Mouse (Mus musculus) heart, embryonic 13.5 days (tissue): Measurements from ENCODE around the gene Dcdc2b. TPM values are rescaled to one million over a fixed set of nuclear protein-coding genes. Genes with fewer than 3 reads are reported as not detected.

Experiments used
- ATAC-seq: fragments of 200-750 bp; cut with Nextera tagmentation; 2 replicates; pipeline ENCODE4 v1.8.0; 2017; ENCODE audit warnings: moderate TSS enrichment; ENCODE audit not compliant: insufficient number of reproducible peaks, low FRiP score, low TSS enrichment; ENCODE audit errors: extremely low read depth
- H3K27ac ChIP-seq: fragments of 300-500 bp; sonication (generic); replicated peaks from 2 replicates; pipeline ENCODE4 v1.5.1; 2015; ENCODE audit warnings: moderate library complexity, mild to moderate bottlenecking, inconsistent platforms
- H3K27me3 ChIP-seq: fragments of 300-500 bp; sonication (generic); replicated peaks from 2 replicates; pipeline ENCODE4 v1.6.1; 2015; ENCODE audit warnings: mild to moderate bottlenecking, inconsistent platforms
- H3K36me3 ChIP-seq: fragments of 300-500 bp; sonication (generic); 2 replicates; pipeline ENCODE4 v1.6.1; 2015; ENCODE audit warnings: mild to moderate bottlenecking, inconsistent platforms
- H3K4me1 ChIP-seq: fragments of 300-500 bp; sonication (generic); 2 replicates; pipeline ENCODE4 v1.6.1; 2015; ENCODE audit warnings: inconsistent platforms
- H3K4me2 ChIP-seq: fragments of 300-500 bp; sonication (generic); 2 replicates; pipeline ENCODE4 v1.6.1; 2015; ENCODE audit warnings: inconsistent platforms, mild to moderate bottlenecking, moderate library complexity
- H3K4me3 ChIP-seq: fragments of 300-500 bp; sonication (generic); 2 replicates; pipeline ENCODE4 v1.5.1; 2015; ENCODE audit warnings: moderate library complexity, mild to moderate bottlenecking, inconsistent platforms
- H3K9ac ChIP-seq: fragments of 300-500 bp; sonication (generic); 2 replicates; pipeline ENCODE4 v1.6.1; 2015; ENCODE audit warnings: inconsistent platforms, mild to moderate bottlenecking, moderate library complexity
- H3K9me3 ChIP-seq: fragments of 300-500 bp; sonication (generic); 2 replicates; pipeline ENCODE4 v1.6.1; 2016; ENCODE audit warnings: inconsistent platforms
- WGBS: fragments of 180-500 bp; shearing (Covaris S2); methylation state at CpG from one replicate; pipeline ENCODE4 v1.1.7; 2015; ENCODE audit warnings: mixed read lengths; 5-methylcytosine and 5-hydroxymethylcytosine counted together
- polyA plus RNA-seq: library from polyadenylated mRNA; unstranded; fragments of >200 nt; fragmentation: Nextera tagmentation; extraction: Ambion mirVana; gene quantifications from 2 replicates; pipeline ENCODE4 v1.2.1, GENCODE M21; 2015

Dcdc2b gene
- polyA plus RNA-seq, 1 experiment from 2014 or later: 1.3 TPM

- WGBS: 26% methylated on average over 21 of the region's 21 CpGs
- no peak overlapping the region for H3K27ac ChIP-seq
- H3K27me3 ChIP-seq: peaks cover 3% of the 10 kb centered on the region; the same call in 1 of the 2 replicates
- H3K4me2 ChIP-seq: peak overlapping the region; percentile 49
- no peaks in the 10 kb centered on the region for H3K36me3 ChIP-seq
- H3K9me3 ChIP-seq: no peaks in the 10 kb centered on the region
- peak overlapping the region; percentile 65 for H3K9ac ChIP-seq
- H3K4me1 ChIP-seq: peaks cover 15% of the 10 kb centered on the region
- no peak for ATAC-seq
- H3K4me3 ChIP-seq: peak overlapping the region; percentile 29
Observed at GRCm38 (mm10) chr4:129576863-129577491, 37.1 kb downstream of the Dcdc2b start.

GRCm38 (mm10) chr4:129575171-129575844 is 38.7 kb downstream of the Dcdc2b start:
- Histone ChIP-seq H3K4me2 (peak overlapping the region; percentile 33; the same call in 1 of the 2 replicates), H3K4me1 (peaks cover 14% of the 10 kb centered on the region), H3K36me3 (no peaks in the 10 kb centered on the region), H3K9me3 (no peaks in the 10 kb centered on the region), H3K9ac (0 out of 2 replicates have a peak overlapping the region, but pooled peaks have one; percentile 16), H3K27ac (peak overlapping the region; percentile 67), H3K4me3 (no peak overlapping the region), H3K27me3 (peaks cover 3% of the 10 kb centered on the region; the same call in 1 of the 2 replicates)
- 28% methylated on average over 7 of the region's 8 CpGs for WGBS
- no peak for ATAC-seq

GRCm38 (mm10) chr4:129573430-129573829 is 40.6 kb downstream of the Dcdc2b start, which contains the start of gene Lck:
Gene Lck (minus strand): TSS chr4:129573641.
- H3K4me1 ChIP-seq: peaks cover 13% of the 10 kb centered on the region
- no peak within 1 kb of the TSS for H3K9ac ChIP-seq
- ATAC-seq: no peak
- no peak within 1 kb of the TSS for H3K4me3 ChIP-seq
- no peak within 1 kb of the TSS for H3K4me2 ChIP-seq
- peak within 1 kb of the TSS; percentile 36 for H3K27ac ChIP-seq
- H3K9me3 ChIP-seq: no peaks in the 10 kb centered on the region
- H3K36me3 ChIP-seq: no peaks in the 10 kb centered on the region
- H3K27me3 ChIP-seq: no peaks in the 10 kb centered on the region; the same call in 1 of the 2 replicates
- whole genome bisulfite sequencing: 90% methylated on average over 8 of the region's 8 CpGs

DNA sequence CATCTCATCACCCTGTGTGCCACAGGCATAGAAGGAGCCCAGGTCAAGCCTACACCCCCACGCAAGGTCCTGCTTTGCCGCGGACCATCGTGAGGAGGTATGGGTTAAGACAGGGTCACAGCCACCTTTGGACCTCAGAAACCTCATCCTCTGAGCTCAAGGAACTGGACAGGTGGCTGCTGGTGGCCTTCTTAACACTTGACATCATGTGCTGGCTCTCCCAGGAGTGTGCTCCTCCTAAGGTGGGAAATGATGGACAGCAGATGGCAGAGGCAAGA is 41.0 kb downstream of the Dcdc2b start:
- no peak overlapping the region for H3K4me3 ChIP-seq
- no peaks in the 10 kb centered on the region for H3K27me3 ChIP-seq
- H3K36me3 ChIP-seq: no peaks in the 10 kb centered on the region
- no peaks in the 10 kb centered on the region for H3K9me3 ChIP-seq
- no peak overlapping the region for H3K4me2 ChIP-seq
- H3K4me1 ChIP-seq: peaks cover 13% of the 10 kb centered on the region
- no peak overlapping the region for H3K9ac ChIP-seq
- H3K27ac ChIP-seq: no peak overlapping the region
- no peak for ATAC-seq
- 83% methylated on average over 4 of the region's 4 CpGs for WGBS

DNA sequence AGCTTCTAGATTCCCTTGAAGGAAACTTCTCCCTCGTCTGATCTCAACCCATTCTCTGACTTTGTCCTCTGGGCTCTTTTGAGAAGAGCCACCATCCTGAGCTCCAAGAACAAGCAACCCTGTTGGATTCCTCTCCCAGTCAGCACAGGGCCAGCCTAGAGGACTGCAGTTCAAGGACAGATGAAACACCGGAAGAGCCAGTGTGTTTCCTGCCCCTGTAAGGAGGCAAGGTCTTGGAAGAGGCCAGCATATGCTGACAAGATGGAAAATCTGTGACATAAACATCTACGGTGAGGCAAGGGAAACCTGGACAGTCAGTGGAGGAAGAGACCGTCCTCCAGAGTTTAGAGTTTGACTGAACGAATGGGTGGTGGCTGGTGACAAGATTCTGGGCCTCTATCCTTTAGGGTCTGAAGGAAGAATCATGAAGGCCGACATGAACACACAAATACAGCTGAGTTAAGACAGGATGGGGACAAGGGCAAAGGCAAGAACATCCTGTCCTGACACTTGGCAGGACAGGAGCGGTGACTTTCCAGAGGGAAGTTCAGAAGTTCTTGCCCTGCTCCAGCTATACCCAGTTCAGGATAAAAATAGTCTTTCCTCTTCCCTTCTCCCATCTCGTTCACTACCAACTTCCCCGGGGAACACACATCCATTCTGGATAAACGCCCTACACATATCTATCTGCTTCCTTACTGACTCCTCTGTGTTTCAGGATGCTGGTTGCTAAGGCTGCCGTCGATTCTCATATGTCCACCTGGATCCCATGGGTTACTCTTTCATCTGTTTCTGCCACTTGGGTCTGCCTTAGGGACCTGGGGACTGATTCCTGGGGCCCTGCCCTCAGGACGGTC is 41.6 kb downstream of the Dcdc2b start:
- WGBS: 65% methylated on average over 13 of the region's 13 CpGs
- Histone ChIP-seq H3K9ac (no peak overlapping the region), H3K4me3 (no peak overlapping the region), H3K27me3 (no peaks in the 10 kb centered on the region), H3K36me3 (no peaks in the 10 kb centered on the region), H3K9me3 (no peaks in the 10 kb centered on the region), H3K4me2 (no peak overlapping the region), H3K27ac (peak overlapping the region; percentile 36), H3K4me1 (peaks cover 13% of the 10 kb centered on the region)
- no peak for ATAC-seq

DNA sequence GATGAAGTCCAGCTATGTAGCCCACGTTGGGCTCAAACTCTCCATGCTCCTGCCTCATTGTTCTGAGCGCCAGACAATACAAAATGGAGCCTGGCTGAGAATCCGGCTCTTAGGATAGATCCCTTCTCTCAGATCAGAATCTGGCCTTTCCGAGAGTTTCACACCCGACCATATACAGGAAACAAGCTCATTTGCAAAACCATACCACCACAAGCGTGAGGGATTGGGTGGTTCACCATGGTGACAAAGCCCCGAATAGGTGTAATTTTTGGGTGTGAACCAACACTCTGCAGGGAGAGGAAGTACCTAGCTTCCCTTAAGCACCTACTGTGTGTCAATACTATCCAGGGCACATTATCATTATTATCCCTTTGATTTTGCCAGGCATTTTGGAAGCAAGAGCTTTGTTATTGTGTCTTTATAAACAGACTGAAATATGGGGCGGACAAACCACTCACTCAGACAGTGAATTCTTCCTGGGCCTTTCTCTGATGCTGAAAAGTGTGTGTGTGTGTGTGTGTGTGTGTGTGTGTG is 42.4 kb downstream of the Dcdc2b start:
- Histone ChIP-seq H3K4me1 (peaks cover 8% of the 10 kb centered on the region), H3K36me3 (no peaks in the 10 kb centered on the region), H3K9me3 (no peaks in the 10 kb centered on the region), H3K4me3 (no peak overlapping the region), H3K27ac (no peak overlapping the region), H3K27me3 (no peaks in the 10 kb centered on the region), H3K9ac (no peak overlapping the region), H3K4me2 (no peak overlapping the region)
- WGBS: 66% methylated on average over 8 of the region's 8 CpGs
- ATAC-seq: no peak

- Histone ChIP-seq H3K36me3 (no peaks in the 10 kb centered on the region), H3K9ac (no peak overlapping the region), H3K27ac (no peak overlapping the region), H3K27me3 (no peaks in the 10 kb centered on the region), H3K4me2 (no peak overlapping the region), H3K4me1 (peaks cover 2% of the 10 kb centered on the region), H3K4me3 (no peak overlapping the region), H3K9me3 (no peaks in the 10 kb centered on the region)
- WGBS: 80% methylated on average over 6 of the region's 6 CpGs
- ATAC-seq: no peak
Observed at GRCm38 (mm10) chr4:129570028-129570427, 44.0 kb downstream of the Dcdc2b start.

GRCm38 (mm10) chr4:129568366-129568765 is 45.7 kb downstream of the Dcdc2b start:
- Histone ChIP-seq H3K27ac (no peak overlapping the region), H3K4me3 (no peak overlapping the region), H3K9me3 (no peaks in the 10 kb centered on the region), H3K9ac (no peak overlapping the region), H3K36me3 (no peaks in the 10 kb centered on the region), H3K4me1 (no peaks in the 10 kb centered on the region), H3K4me2 (no peak overlapping the region), H3K27me3 (no peaks in the 10 kb centered on the region)
- WGBS: 81% methylated on average over 7 of the region's 7 CpGs
- ATAC-seq: no peak

DNA sequence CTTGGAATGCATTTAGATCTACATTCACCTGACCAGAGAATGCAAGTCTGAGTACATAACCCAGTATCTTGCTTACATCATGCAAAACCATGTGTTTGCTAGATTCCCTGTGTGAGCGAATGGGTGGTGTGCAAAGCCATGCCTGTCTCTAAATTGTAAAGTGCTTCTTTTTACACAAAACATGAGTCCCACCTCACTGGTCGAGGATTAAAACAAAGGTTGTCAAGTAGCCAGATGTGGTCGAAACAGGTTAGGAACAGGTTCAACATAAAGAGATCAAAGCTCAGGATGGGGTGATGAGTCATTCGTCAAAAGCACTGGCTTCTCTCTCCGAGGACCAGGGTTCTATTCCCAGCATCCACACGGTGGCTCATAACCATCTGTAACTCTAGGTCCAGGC is 48.9 kb downstream of the Dcdc2b start:
- Histone ChIP-seq H3K4me3 (no peak overlapping the region), H3K36me3 (no peaks in the 10 kb centered on the region), H3K4me1 (no peaks in the 10 kb centered on the region), H3K27me3 (no peaks in the 10 kb centered on the region), H3K27ac (no peak overlapping the region), H3K9me3 (no peaks in the 10 kb centered on the region), H3K4me2 (no peak overlapping the region), H3K9ac (no peak overlapping the region)
- WGBS: 69% methylated on average over 6 of the region's 6 CpGs
- no peak for ATAC-seq

GRCm38 (mm10) chr4:129563718-129564117 is 50.3 kb downstream of the Dcdc2b start:
- no peak overlapping the region for H3K9ac ChIP-seq
- H3K4me3 ChIP-seq: no peak overlapping the region
- 76% methylated on average over 8 of the region's 8 CpGs for WGBS
- no peaks in the 10 kb centered on the region for H3K36me3 ChIP-seq
- no peaks in the 10 kb centered on the region for H3K4me1 ChIP-seq
- no peak overlapping the region for H3K4me2 ChIP-seq
- no peak for ATAC-seq
- no peaks in the 10 kb centered on the region for H3K27me3 ChIP-seq
- no peak overlapping the region for H3K27ac ChIP-seq
- no peaks in the 10 kb centered on the region for H3K9me3 ChIP-seq

DNA sequence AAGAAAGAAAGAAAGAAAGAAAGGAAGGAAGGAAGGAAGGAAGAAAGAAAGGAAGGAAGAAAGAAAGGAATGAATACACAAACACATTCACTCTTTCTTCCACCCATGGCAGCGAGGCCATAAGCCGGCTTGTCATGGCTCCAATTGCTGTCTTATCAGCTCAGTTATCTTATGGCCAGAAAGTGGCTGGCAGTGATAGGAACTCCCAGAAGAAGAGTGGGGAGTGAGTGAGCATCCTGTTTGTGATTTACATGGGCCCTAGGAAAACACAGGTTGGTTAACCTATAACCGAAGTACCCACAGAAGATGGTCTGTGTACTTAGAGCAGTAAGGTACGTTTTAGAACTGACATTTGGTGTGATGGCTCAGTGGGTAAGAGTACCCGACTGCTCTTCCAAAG is 52.9 kb downstream of the Dcdc2b start:
- no peaks in the 10 kb centered on the region for H3K27me3 ChIP-seq
- H3K36me3 ChIP-seq: no peaks in the 10 kb centered on the region
- no peak for ATAC-seq
- peaks cover 13% of the 10 kb centered on the region for H3K4me1 ChIP-seq
- no peak overlapping the region for H3K4me2 ChIP-seq
- H3K9ac ChIP-seq: no peak overlapping the region
- H3K27ac ChIP-seq: no peak overlapping the region
- no peaks in the 10 kb centered on the region for H3K9me3 ChIP-seq
- 67% methylated on average over 5 of the region's 5 CpGs for WGBS
- H3K4me3 ChIP-seq: no peak overlapping the region
